Mouse (Mus musculus) erythroblast, embryonic 14.5 days (primary cell): ENCODE measurements around the gene Rpl19.

Experiments
- GATA1 ChIP-seq: IDR thresholded peaks from 2 replicates; pipeline ENCODE4 v1.6.1; 2012; ENCODE audit warnings: low read length, inconsistent platforms, mixed read lengths
- TAL1 ChIP-seq: IDR thresholded peaks from 3 replicates; pipeline ENCODE4 v1.6.1; 2012; ENCODE audit warnings: low read length, inconsistent platforms, mixed read lengths

GRCm38 (mm10) chr11:97979824-97980495, 46.5 kb upstream of the Rpl19 start:
- TF ChIP-seq TAL1: no peak
- TF ChIP-seq GATA1: no peak
